Mouse (Mus musculus): ENCODE results near the gene Tmem165. TPM values are rescaled to one million over a fixed set of nuclear protein-coding genes. Genes with fewer than 3 reads are reported as not detected.

The Tmem165 gene
- polyA plus RNA-seq, 1 experiment = 36.3 TPM

- TF ChIP-seq USF1 (IDR thresholded peaks at IDR 0.05; ENCODE audit: low read depth) (no peak), MAX (IDR thresholded peaks at IDR 0.05) (no peak), MYOD1 (IDR thresholded peaks at IDR 0.05; ENCODE audit: control insufficient read depth, insufficient read length, low read depth) (no peak), CEBPB (IDR thresholded peaks at IDR 0.05; ENCODE audit: low read depth) (no peak), FOSL1 (IDR thresholded peaks at IDR 0.05; ENCODE audit: insufficient read depth, low read length, poor library complexity, severe bottlenecking) (no peak), CTCF (IDR thresholded peaks at IDR 0.05; ENCODE audit: control insufficient read depth, insufficient read depth, insufficient read length) (no peak), MYOG (IDR thresholded peaks at IDR 0.05; ENCODE audit: control insufficient read depth, extremely low read depth, insufficient read length) (no peak)
- Histone ChIP-seq H3ac (ENCODE audit: control insufficient read depth, insufficient read length, low read depth) (no peak overlapping the region), H3K79me2 (ENCODE audit: control insufficient read depth, insufficient read depth) (no peaks in the 10 kb centered on the region), H3K36me3 (ENCODE audit: control insufficient read depth, insufficient read depth) (peaks cover 60% of the 10 kb centered on the region), H3K27me3 (ENCODE audit: control insufficient read depth, insufficient read depth, insufficient read length) (no peaks in the 10 kb centered on the region), H3K79me3 (ENCODE audit: low read depth) (no peaks in the 10 kb centered on the region), H3K4me3 (ENCODE audit: insufficient read depth, poor library complexity, severe bottlenecking) (no peak overlapping the region)
These were observed 61.7 kb downstream of the Tmem165 start for GRCm38 (mm10) chr5:76245419-76245818.

GRCm38 (mm10) chr5:76246539-76246938 lies 62.9 kb downstream of the Tmem165 start:
- no peaks in the 10 kb centered on the region for H3K79me2 ChIP-seq (ENCODE audit: control insufficient read depth, insufficient read depth)
- H3K27me3 ChIP-seq (ENCODE audit: control insufficient read depth, insufficient read depth, insufficient read length) = no peaks in the 10 kb centered on the region
- no peak overlapping the region for H3K4me3 ChIP-seq (ENCODE audit: insufficient read depth, poor library complexity, severe bottlenecking)
- TF ChIP-seq CTCF (IDR thresholded peaks at IDR 0.05; ENCODE audit: control insufficient read depth, insufficient read depth, insufficient read length) (no peak), USF1 (IDR thresholded peaks at IDR 0.05; ENCODE audit: low read depth) (no peak), MYOD1 (IDR thresholded peaks at IDR 0.05; ENCODE audit: control insufficient read depth, insufficient read length, low read depth) (no peak), MAX (IDR thresholded peaks at IDR 0.05) (no peak), CEBPB (IDR thresholded peaks at IDR 0.05; ENCODE audit: low read depth) (no peak), MYOG (IDR thresholded peaks at IDR 0.05; ENCODE audit: control insufficient read depth, extremely low read depth, insufficient read length) (no peak), FOSL1 (IDR thresholded peaks at IDR 0.05; ENCODE audit: insufficient read depth, low read length, poor library complexity, severe bottlenecking) (no peak)
- H3K36me3 ChIP-seq (ENCODE audit: control insufficient read depth, insufficient read depth) = peaks cover 50% of the 10 kb centered on the region
- H3ac ChIP-seq (ENCODE audit: control insufficient read depth, insufficient read length, low read depth) = no peak overlapping the region
- H3K79me3 ChIP-seq (ENCODE audit: low read depth) = no peaks in the 10 kb centered on the region

- Histone ChIP-seq H3ac (ENCODE audit: control insufficient read depth, insufficient read length, low read depth) (no peak overlapping the region), H3K4me3 (ENCODE audit: insufficient read depth, poor library complexity, severe bottlenecking) (no peak overlapping the region), H3K36me3 (ENCODE audit: control insufficient read depth, insufficient read depth) (peaks cover 22% of the 10 kb centered on the region), H3K27me3 (ENCODE audit: control insufficient read depth, insufficient read depth, insufficient read length) (no peaks in the 10 kb centered on the region), H3K79me3 (ENCODE audit: low read depth) (no peaks in the 10 kb centered on the region), H3K79me2 (ENCODE audit: control insufficient read depth, insufficient read depth) (no peaks in the 10 kb centered on the region)
- TF ChIP-seq MAX (IDR thresholded peaks at IDR 0.05) (no peak), MYOG (IDR thresholded peaks at IDR 0.05; ENCODE audit: control insufficient read depth, extremely low read depth, insufficient read length) (no peak), USF1 (IDR thresholded peaks at IDR 0.05; ENCODE audit: low read depth) (no peak), CEBPB (IDR thresholded peaks at IDR 0.05; ENCODE audit: low read depth) (no peak), FOSL1 (IDR thresholded peaks at IDR 0.05; ENCODE audit: insufficient read depth, low read length, poor library complexity, severe bottlenecking) (no peak), MYOD1 (IDR thresholded peaks at IDR 0.05; ENCODE audit: control insufficient read depth, insufficient read length, low read depth) (no peak), CTCF (IDR thresholded peaks at IDR 0.05; ENCODE audit: control insufficient read depth, insufficient read depth, insufficient read length) (no peak)
These were observed 67.3 kb downstream of the Tmem165 start for GRCm38 (mm10) chr5:76250948-76251347.

Other genes with a start within 250 kb of the Tmem165 start
- under 0.01 TPM for gene Kdr, start 205.4 kb upstream of the Tmem165 start, polyA plus RNA-seq (2012; fragmentation: generic; extraction: Trizol)
- 20.3 TPM for gene Srd5a3, start 43.6 kb upstream of the Tmem165 start, polyA plus RNA-seq (2012; fragmentation: generic; extraction: Trizol)
- gene Clock, start 120.9 kb downstream of the Tmem165 start, polyA plus RNA-seq (2012; fragmentation: generic; extraction: Trizol) = 5.7 TPM
- gene Pdcl2, start 147.3 kb downstream of the Tmem165 start, polyA plus RNA-seq (2012; fragmentation: generic; extraction: Trizol) = not detected
- 0.23 TPM for gene Nmu, start 179.9 kb downstream of the Tmem165 start, polyA plus RNA-seq (2012; fragmentation: generic; extraction: Trizol)